Mouse (Mus musculus) CH12.LX (cell line): ENCODE measurements around the gene Lpcat1. TPM values are rescaled to one million over a fixed set of nuclear protein-coding genes. Genes with fewer than 3 reads are reported as not detected.

Source experiments
- DNase-seq: peaks from one replicate; pipeline ENCODE4 v3.0.0-alpha.2; 2013; ENCODE audit errors: extremely low read depth
- H3K27ac ChIP-seq: 2 replicates; pipeline ENCODE4 v1.5.1; 2012; ENCODE audit warnings: low read depth, mild to moderate bottlenecking, control low read depth, moderate library complexity; ENCODE audit not compliant: insufficient read depth
- H3K27me3 ChIP-seq: replicated peaks from 2 replicates; pipeline ENCODE3; 2012; ENCODE audit warnings: inconsistent platforms
- H3K36me3 ChIP-seq, 2 experiments: replicated peaks in 1 of 2; 2 replicates each; pipeline versions ENCODE3 to v1.6.1; 2012; ENCODE audit warnings: inconsistent platforms in 1 of 2, low read length in 1 of 2, mild to moderate bottlenecking in 1 of 2, mixed read lengths in 1 of 2, moderate library complexity in 1 of 2; ENCODE audit not compliant: control insufficient read depth in 1 of 2, insufficient read depth in 1 of 2
- H3K4me1 ChIP-seq, 2 experiments: 2 replicates each; pipeline ENCODE4 v1.6.1; 2012; ENCODE audit warnings: inconsistent platforms in 1 of 2, moderate library complexity in 1 of 2; ENCODE audit not compliant: insufficient read depth in 2 of 2, control insufficient read depth in 1 of 2
- H3K4me2 ChIP-seq: 2 replicates; pipeline ENCODE4 v1.6.1; 2012; ENCODE audit warnings: low read depth, mild to moderate bottlenecking, control low read depth; ENCODE audit not compliant: poor library complexity, insufficient read depth, severe bottlenecking
- H3K4me3 ChIP-seq, 3 experiments: fragments of 150-350 bp in 1 of 3; sonication (generic) in 1 of 3; replicated peaks in 1 of 3; 2 replicates each; pipeline versions ENCODE3 to v1.5.1; 2011 to 2012; ENCODE audit warnings: low read depth in 2 of 3, low read length in 2 of 3, mild to moderate bottlenecking in 2 of 3, moderate library complexity in 2 of 3, control low read depth in 1 of 3, improper control_type of control experiment in 1 of 3, inconsistent platforms in 1 of 3, mixed read lengths in 1 of 3; ENCODE audit not compliant: poor library complexity in 1 of 3
- H3K79me2 ChIP-seq: replicated peaks from 2 replicates; pipeline ENCODE4 v1.6.1; 2012; ENCODE audit warnings: mild to moderate bottlenecking, moderate library complexity; ENCODE audit not compliant: control insufficient read depth, poor library complexity, insufficient read depth, severe bottlenecking; ENCODE audit errors: extremely low read depth
- H3K9ac ChIP-seq: 2 replicates; pipeline ENCODE4 v1.6.1; 2012; ENCODE audit warnings: low read depth, mild to moderate bottlenecking, control low read depth, moderate library complexity; ENCODE audit not compliant: insufficient read depth
- H3K9me3 ChIP-seq: replicated peaks from 2 replicates; pipeline ENCODE3; 2012; ENCODE audit warnings: low read length, inconsistent platforms, mixed read lengths
- BHLHE40 ChIP-seq: IDR thresholded peaks from 2 replicates; pipeline ENCODE4 v1.6.1; 2011; ENCODE audit warnings: mild to moderate bottlenecking, low read depth, low read length, improper control_type of control experiment
- E2F4 ChIP-seq: IDR thresholded peaks from 2 replicates; pipeline ENCODE4 v1.6.1; 2011; ENCODE audit warnings: low read depth, low read length, improper control_type of control experiment; ENCODE audit not compliant: insufficient replicate concordance
- EP300 ChIP-seq: IDR thresholded peaks from 2 replicates; pipeline ENCODE4 v1.6.1; 2011; ENCODE audit warnings: low read length, improper control_type of control experiment
- ETS1 ChIP-seq: conservative IDR thresholded peaks from 2 replicates; pipeline ENCODE4 v1.6.1; 2012; ENCODE audit warnings: low read depth, mild to moderate bottlenecking, inconsistent platforms, low read length, improper control_type of control experiment, moderate library complexity
- GABPA ChIP-seq: IDR thresholded peaks from 2 replicates; pipeline ENCODE4 v1.6.1; 2012; ENCODE audit warnings: low read depth, low read length, improper control_type of control experiment, inconsistent platforms; ENCODE audit not compliant: insufficient replicate concordance
- HCFC1 ChIP-seq: IDR thresholded peaks from 2 replicates; pipeline ENCODE4 v1.6.1; 2012; ENCODE audit warnings: low read depth, mild to moderate bottlenecking, inconsistent platforms, low read length, improper control_type of control experiment
- JUND ChIP-seq: conservative IDR thresholded peaks from 2 replicates; pipeline ENCODE4 v1.6.1; 2011; ENCODE audit warnings: low read depth, low read length, improper control_type of control experiment
- KAT2A ChIP-seq: IDR thresholded peaks from 2 replicates; pipeline ENCODE4 v1.6.1; 2012; ENCODE audit warnings: low read length, improper control_type of control experiment, inconsistent platforms; ENCODE audit not compliant: insufficient replicate concordance
- MAZ ChIP-seq: IDR thresholded peaks from 2 replicates; pipeline ENCODE4 v1.6.1; 2012; ENCODE audit warnings: low read depth, mild to moderate bottlenecking, inconsistent platforms, low read length, improper control_type of control experiment, moderate library complexity
- MXI1 ChIP-seq: IDR thresholded peaks from 2 replicates; pipeline ENCODE4 v1.6.1; 2011; ENCODE audit warnings: mild to moderate bottlenecking, low read depth, low read length, improper control_type of control experiment
- POLR2A ChIP-seq: IDR thresholded peaks from 2 replicates; pipeline ENCODE4 v1.6.1; 2011; ENCODE audit warnings: low read depth, mild to moderate bottlenecking, improper control_type of control experiment, low read length
- RAD21 ChIP-seq: IDR thresholded peaks from 2 replicates; pipeline ENCODE4 v1.6.1; 2011; ENCODE audit warnings: low read depth, mild to moderate bottlenecking, low read length, improper control_type of control experiment, moderate library complexity
- RCOR1 ChIP-seq: conservative IDR thresholded peaks from 2 replicates; pipeline ENCODE4 v1.6.1; 2012; ENCODE audit warnings: low read depth, mild to moderate bottlenecking, inconsistent platforms, low read length, improper control_type of control experiment
- USF1 ChIP-seq: IDR thresholded peaks from 2 replicates; pipeline ENCODE4 v1.6.1; 2014; ENCODE audit warnings: low read depth, mild to moderate bottlenecking, inconsistent platforms, low read length, improper control_type of control experiment
- ZC3H11A ChIP-seq: IDR thresholded peaks from 2 replicates; pipeline ENCODE4 v1.6.1; 2012; ENCODE audit warnings: low read depth, mild to moderate bottlenecking, inconsistent platforms, low read length, improper control_type of control experiment
- ZKSCAN1 ChIP-seq: IDR thresholded peaks from 2 replicates; pipeline ENCODE4 v1.6.1; 2012; ENCODE audit warnings: low read depth, inconsistent platforms, low read length, improper control_type of control experiment, borderline replicate concordance
- dilution Hi-C: fragments of 300-500 bp; cut with MboI; formaldehyde crosslinking; loops from 2 replicates; pipeline ENCODE4 v1.14.3; 2020; ENCODE audit warnings: low sequenced_read_pairs; ENCODE audit not compliant: extremely low pct_unique_long_range_greater_than_20kb, extremely low pct_ligation_motif_present
- in situ Hi-C: fragments of 300-500 bp; cut with MboI; formaldehyde crosslinking; loops from 3 replicates; pipeline ENCODE4 v1.14.3; 2019; ENCODE audit warnings: low sequenced_read_pairs, low pct_ligation_motif_present, low pct_unique_long_range_greater_than_20kb, mixed read lengths
- polyA plus RNA-seq: library from polyadenylated mRNA; unstranded; fragments of >175 nt; gene quantifications from 2 replicates; pipeline ENCODE4 v1.2.1, GENCODE M21; 2012; ENCODE audit warnings: low read depth; ENCODE audit not compliant: insufficient read length
- total RNA-seq, 2 experiments: library from RNA; depleted of rRNA; stranded (reverse); fragments of 300-350 nt in 1 of 2; fragments of >200 nt in 1 of 2; gene quantifications; 2 replicates each; pipeline ENCODE4 v1.2.3; 2012 to 2014

The Lpcat1 gene
- total and polyA plus RNA-seq, 3 experiments, result 22.6 to 36.9 (median 36.2) TPM

GRCm38 (mm10) chr13:73434687-73435086 is 32.3 kb upstream of the Lpcat1 start:
- H3K36me3 ChIP-seq, result no peaks in the 10 kb centered on the region
- no peak overlapping the region for H3K4me3 ChIP-seq
- in situ Hi-C loops (loop anchor here (5.0 kb wide), 1 partner anchor 73 kb away; no protein-coding TSS in a partner anchor), dilution Hi-C loops (no loop called here)
- TF ChIP-seq MXI1 (no peak), MAZ (no peak), POLR2A (no peak), ZKSCAN1 (no peak), RCOR1 (no peak), EP300 (no peak)
- H3K9me3 ChIP-seq, result no peaks in the 10 kb centered on the region
- no peak overlapping the region for H3K27ac ChIP-seq
- H3K4me1 ChIP-seq, result peaks cover 10 to 23% of the 10 kb centered on the region in 2 experiments
- H3K79me2 ChIP-seq, result no peaks in the 10 kb centered on the region
- no peak overlapping the region for H3K9ac ChIP-seq
- DNase-seq, result peak; percentile 26
- H3K4me2 ChIP-seq, result peak overlapping the region; percentile 38; the same call in 1 of the 2 replicates
- H3K27me3 ChIP-seq, result no peaks in the 10 kb centered on the region

- no peaks in the 10 kb centered on the region for H3K9me3 ChIP-seq
- H3K4me2 ChIP-seq, result no peak overlapping the region
- TF ChIP-seq ETS1 (no peak), ZC3H11A (no peak), JUND (no peak), BHLHE40 (no peak), GABPA (no peak), RAD21 (no peak), HCFC1 (no peak), EP300 (no peak), E2F4 (no peak), KAT2A (no peak), USF1 (no peak)
- dilution Hi-C loops, result no loop called here
- no peak for DNase-seq
- no peaks in the 10 kb centered on the region for H3K79me2 ChIP-seq
- H3K4me1 ChIP-seq, result peaks cover 10 to 23% of the 10 kb centered on the region in 2 experiments
- no peak overlapping the region for H3K9ac ChIP-seq
- H3K4me3 ChIP-seq, result no peak overlapping the region
- H3K27me3 ChIP-seq, result no peaks in the 10 kb centered on the region
- in situ Hi-C loops, result no loop called here
- H3K36me3 ChIP-seq, result no peaks in the 10 kb centered on the region
- H3K27ac ChIP-seq, result no peak overlapping the region
These were observed 31.3 kb upstream of the Lpcat1 start for GRCm38 (mm10) chr13:73435662-73436061.
